Mouse (Mus musculus) liver (tissue): ENCODE measurements around the gene Lcn2.

Source experiments
- DNase-seq: peaks from one replicate; pipeline ENCODE4 v3.0.0-alpha.2; 2020; ENCODE audit warnings: mixed read lengths

Gene Lcn2

DNA sequence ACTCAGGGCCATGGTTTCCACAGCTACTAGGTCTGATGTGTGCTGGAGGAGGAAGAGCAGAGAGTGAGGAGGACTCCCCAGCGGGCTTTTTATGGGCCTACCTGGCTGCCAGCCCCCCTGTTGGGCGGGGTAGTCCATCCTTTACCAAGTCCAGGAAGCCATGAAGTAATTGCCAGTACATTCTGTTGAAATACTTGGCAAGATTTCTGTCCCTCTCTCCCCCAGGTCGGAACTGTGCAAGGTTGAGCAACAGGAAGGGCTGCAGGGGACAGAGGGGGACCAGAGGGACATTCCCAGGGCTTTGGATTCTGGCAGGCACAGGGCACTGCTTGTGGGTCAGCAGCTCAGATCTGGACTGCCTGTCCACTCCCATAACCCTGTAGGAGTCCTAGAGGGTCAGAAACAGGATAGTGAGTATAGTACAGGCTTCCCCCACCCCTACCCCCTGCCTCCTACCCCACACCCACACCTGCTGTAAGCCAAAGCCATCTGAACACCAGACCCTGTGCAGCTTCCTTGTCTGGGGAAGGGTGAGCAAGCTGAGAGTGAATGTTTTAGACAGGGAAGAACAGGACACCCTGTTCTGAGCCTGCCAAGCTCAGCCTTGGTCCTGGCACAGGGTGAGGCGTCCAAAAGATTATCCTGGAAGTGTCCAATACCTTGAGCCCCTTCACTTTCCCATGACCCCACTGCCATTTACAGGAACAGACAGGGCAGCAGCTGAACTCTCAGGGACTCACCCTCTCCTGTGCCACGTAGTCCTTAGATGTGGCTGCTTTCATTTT, at the start of gene Lcn2:
Gene Lcn2 (minus strand): TSS at position 547 of the 785 bp plus-strand sequence.
- DNase-seq: no peak

DNA sequence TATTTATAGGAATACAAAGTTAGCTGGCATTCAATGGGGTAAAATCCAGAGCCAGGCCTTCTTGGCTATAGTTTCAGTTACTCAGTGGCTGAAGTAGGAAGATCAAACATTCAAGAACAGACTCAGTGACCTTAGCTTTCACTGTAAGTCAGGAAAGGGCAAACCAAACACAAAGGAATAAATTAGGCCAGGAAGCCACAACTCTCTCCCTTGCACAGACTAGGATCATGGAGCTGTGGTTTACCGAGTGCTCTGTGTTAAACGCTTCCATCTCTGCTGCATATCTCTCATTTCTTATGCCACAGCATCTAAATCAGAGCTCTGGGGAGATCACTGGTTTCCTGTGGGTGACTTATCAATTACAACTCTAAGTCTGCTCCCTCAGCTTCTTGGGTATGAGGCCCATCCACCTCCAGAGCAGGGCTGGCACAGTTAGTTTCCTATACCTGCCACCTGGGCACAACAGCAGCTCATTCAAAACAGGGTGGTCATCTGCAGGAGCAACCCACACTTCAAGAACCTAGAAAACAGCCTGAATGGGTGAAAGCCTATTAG, 49.6 kb upstream of the Lcn2 start:
- DNase-seq: no peak

DNA sequence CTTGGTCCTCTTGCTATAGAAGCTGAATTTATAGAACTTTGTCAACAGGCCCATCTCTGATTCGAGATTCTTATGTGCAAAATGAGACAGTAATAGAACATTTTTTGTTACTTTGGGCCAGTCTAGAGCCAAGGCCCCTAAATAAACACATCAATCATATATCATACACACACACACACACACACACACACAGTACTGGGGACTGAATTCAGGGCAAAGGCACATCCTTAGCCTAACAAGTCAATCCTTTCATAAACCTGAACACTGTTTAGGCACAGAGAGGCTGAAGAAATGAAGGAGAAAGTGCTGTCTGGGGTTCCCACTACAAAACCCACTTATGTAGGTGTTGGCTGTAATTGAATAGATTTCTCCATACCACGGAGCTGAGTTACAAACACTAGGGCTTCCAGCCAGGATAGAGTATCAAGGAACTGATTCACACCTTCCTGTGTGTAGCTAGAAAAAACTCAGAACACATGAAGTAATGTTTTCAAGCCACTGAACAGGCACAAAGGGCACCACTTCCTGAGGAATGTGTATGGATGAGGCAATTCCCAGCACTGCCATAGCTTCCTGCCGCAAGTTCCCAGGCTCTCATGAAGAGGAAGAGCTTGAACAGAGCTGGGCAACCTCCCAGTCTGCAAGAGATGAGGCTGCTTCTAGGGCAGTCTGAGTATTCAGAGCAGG, 48.8 kb upstream of the Lcn2 start:
- no peak for DNase-seq

DNA sequence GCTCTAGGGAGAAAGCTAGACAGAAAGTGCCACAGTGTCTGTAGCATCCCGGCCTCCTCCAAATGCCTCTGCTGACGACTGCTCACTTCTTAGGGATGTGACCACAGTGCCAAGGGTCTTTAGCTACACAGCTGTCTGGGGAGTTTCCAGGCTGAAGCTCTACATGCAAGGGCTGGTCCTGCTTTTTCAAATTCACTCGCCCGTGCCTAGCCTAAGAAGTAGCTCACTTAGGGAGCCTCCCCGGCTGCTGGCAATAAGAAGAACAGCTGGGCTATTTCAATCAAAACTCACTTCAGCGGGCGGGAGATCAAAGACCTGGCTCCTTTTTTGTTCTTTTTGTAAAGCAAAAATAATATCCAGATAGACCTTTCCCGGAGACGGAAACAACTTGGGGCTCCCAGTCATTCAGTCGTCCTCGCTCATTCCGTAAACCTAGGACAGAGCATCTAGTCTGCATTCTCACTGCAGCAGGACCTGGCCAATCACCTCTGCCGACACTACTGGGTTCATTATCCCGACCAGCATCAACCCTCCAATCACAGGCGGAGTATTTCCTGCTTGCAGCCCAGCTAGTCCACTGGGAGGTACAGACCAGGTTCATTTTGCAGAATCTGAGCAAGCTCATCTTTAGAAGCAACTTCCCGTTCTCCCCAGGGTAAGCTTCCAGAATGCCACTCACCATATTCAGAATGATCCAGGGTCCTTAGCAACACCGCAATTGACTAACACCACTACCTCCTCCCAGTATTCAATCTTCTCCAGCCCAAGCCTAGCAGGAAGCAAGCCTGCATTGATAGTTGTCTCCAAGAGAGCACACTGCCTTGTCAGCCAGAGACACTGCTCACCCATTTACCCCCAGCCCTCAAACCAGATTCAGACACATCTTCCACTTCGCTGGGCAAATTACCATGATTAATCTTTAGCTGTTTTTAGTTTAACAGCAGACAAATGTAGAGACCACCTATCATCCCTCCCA, 42.9 kb upstream of the Lcn2 start:
- DNase-seq: peak; percentile 44

DNA sequence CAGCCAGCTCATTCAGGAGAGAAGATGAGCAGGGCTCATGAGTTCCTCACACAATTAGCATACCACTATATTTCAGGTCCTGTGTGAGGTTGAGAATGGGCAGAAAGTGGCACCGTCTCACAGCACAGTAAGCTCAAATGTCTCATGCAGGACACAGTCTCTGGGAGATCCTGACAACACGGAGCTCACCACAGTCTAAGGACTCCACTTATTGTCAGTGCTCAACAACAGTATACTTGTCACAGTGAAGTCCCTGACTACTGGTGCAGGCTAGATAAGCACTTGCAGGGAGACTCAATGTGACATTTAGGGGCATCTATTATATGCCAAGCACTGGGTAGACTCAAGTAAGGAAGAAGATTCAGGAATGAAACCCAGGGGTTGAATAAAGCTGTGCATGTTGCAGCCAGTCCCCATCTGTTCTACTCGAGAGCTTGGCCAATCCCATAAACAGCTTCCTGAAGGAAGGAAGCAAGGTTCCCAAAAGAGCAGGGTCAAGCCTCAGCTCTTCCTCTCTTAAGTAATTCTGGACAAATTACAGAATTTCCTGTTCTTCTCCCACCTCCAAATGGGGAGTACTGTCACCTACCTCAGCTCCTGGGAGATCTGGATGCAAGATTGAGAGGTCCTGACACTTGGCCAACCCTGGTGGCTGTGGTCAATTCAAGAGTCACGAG, 41.3 kb upstream of the Lcn2 start:
- no peak for DNase-seq

DNA sequence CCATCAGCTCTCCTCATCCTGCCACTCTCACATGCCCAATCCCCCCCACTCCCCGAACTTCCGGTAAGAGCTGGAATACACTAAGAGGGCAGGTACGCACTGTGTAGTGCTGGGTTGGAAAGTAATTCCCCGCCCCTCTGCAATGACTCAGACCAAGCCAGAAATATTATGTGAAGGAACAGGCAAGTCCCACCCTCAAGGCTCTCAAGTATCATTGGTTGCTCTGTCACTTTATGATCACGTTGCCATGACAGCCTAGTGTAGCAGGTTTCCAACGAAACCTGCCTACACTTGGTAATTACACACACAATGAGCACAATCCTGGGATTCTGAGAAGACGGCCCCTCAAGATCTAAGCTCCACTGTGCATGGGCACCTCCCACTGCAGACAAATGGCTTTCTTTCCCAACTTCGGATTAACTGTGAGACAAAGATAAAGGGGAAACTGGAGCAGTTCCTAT, 40.2 kb upstream of the Lcn2 start:
- DNase-seq: no peak

DNA sequence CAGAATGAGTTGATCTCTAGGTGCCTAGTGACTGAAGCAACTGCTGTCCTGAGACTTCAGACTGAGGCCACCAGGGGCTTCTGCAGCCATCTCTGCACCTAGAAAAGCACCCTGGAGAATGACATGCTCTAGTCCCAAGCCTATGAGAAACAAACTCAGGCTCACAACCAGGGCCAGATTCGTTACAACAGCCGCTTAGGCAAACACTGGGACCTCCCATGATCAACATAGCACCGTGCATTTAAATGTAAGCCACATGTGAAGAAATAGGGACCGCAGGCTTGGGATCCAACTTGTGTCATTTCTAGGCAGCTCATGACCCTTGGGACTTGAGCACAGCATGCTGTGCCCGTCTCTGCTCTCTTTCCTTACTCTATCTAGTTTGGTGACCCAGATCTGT, 39.7 kb upstream of the Lcn2 start:
- no peak for DNase-seq

DNA sequence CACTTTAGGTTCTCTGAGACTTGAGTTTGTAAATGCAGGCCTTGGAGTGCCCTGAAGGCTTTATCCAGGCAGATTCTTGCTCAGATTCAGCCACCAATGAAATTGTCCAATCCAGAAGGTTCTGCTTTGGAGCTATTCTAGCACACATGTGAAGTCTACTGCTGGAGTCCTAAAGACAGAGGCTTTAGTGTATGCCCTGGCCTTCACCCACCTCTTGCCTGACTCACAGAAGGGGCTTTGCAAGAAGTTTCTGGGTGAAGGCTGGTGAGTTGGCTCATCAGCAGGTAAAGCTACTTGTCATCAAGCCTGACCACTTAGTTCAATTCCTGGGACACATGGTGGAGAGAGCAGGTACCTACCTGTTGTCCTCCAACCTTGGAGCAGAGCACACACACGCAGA, 38.1 kb upstream of the Lcn2 start:
- no peak for DNase-seq

DNA sequence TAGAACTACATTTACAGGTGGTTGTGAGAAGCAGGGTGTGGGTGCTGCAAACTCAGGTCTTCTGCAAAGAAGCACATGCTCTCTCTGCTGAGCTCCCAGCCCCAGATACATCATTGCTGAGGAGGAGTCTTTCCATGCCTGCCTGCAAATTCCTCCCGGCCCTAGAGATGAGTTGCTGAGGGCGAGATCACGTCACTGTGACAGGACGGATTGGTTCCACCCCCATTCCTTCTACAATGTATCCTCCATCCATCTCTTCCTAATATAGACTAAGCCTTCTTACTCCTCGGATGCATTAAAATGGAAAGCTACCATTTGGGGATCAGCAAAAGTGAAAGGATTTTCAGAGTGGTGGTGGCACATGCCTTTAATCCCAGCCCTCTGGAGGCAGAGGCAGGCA, 37.5 kb upstream of the Lcn2 start:
- no peak for DNase-seq

DNA sequence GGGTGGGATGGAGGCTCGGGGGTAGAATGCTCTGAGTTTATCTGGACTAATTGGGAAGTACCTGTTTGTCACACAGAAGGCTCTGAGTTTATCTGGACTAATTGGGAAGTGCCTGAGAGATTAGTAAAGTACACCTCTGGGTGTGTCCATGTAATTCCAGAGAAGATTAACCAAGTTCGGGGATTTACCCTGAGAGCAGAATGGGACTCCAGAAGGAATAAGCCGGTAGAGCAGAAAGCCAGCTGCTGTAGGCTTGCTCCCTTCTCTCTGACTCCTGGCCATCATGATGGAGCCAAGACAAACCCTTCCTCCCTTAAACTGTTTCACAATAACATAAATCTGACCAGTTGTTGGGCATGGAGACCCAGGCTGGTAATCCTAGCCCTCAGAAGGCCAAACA, 36.7 kb upstream of the Lcn2 start:
- no peak for DNase-seq

DNA sequence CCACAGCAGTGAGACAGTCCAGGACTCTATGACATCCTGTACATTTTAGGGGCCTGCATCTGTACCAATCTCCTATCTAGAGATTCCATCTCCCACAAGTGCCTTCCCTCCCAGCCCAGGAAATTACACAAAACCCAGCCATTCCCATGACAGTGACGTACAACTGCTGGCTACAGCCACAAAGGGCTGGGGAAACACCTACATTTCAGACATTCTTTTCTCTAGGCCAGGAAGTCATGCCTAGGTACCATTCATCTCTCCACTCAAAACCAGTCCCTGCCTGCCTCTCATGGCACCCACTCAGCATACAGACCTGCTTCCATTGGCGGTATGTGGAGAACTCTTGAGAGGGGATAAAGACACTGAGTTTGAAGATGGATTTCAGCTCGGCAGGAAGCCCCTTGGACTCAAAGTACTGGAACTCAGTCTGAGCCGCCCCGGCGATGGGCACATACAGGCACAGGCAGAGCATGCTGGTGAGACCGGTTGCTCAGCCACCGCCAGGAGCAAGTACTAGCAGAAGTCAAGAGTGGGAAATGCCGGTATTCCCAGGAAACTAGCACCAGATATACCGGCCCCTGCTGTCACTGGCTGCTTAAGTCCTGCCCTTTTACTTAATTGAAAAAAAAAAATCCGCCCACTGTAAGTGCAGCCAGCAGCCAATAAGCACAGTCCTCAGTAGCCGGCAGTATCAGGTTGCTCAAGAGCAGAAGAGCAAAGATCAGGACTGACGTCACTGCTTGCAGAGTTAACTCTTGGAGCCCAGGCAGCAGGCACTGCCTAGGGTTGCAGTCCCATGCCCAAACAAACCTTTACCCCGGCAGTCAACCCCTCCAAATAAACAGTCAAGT, 35.7 kb upstream of the Lcn2 start:
- DNase-seq: peak; percentile 66

DNA sequence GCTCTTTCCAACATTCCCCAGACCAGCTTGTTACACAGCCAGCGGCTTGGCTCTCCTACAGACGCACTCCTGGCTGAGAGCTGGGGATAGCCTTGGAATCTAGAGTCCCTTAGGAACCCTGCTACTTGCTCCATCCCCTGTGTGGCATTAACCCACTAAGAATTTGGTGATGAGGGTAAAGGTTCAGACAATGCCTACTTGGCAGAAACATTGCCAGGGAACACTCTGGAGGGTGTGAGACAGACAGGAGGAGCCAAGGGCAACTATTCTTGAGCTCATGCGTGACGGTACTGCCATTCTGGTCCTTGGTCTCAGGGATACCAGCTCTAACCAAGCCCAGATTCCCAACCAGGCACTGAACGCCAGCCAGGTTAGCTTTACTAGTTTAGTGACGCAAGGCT, 33.8 kb upstream of the Lcn2 start:
- DNase-seq: no peak

DNA sequence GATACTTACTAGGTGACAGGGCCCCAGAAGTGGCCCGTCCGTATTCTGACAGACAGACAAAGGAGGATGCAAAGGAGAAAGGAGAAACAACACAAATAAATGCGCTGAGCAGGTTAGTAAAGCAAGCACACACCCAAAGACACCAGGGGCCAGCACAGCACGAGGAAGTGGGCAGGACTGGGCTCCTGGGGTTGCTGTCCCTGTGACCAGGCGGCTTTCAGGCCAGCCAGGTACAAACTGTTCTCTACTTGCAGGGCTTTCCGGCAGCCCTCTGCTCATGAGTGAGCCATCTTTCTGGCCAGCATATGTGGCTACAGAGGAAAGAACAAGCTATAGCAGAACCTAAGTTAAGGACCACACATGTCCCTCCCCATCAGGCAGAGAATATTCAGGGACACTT, 32.6 kb upstream of the Lcn2 start:
- DNase-seq: no peak

DNA sequence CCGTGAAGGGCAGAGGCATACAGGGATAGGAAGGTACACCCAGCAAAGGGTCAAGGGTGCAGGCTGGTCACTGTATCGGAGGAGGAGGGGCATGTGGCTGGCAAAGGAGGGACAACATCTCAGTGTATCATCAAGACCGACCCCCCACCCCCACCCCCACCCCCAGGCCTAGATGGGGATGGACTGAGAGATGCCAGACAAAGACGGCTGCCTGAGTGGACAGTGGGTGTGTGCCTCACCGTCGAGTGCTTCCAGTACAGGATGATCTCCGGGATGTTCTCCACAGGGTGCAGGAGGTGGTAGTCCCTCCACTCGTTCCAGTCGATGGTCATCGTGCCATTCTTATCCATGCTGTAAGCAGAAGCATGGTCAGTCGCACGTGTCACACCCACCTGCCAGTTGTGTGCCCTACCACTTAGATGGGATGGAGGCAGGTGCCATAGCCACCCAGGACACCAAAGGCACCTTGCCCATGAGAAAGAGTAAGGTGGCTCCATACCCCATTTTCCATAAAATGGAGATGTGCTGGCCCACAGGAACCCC, 32.1 kb upstream of the Lcn2 start:
- no peak for DNase-seq

DNA sequence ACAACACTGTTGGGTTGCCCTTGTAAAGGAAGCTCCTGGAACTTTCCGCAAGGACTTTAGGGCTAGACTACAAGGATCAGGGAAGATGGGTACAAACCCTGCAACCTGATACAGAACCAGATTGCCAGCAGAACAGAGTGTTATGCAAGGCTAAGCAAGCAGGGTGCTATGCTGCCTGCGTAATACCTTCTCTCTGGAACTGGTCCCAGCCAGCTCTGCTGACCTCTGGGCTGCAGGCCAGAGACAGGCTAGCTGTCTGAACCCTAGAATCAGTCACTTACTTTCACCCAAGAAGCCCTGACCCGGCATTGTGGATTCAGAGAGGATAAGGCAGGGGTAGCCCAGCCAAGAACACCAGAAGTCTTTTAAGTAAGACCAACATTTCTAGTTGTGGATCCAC, 31.3 kb upstream of the Lcn2 start:
- DNase-seq: peak; percentile 38

DNA sequence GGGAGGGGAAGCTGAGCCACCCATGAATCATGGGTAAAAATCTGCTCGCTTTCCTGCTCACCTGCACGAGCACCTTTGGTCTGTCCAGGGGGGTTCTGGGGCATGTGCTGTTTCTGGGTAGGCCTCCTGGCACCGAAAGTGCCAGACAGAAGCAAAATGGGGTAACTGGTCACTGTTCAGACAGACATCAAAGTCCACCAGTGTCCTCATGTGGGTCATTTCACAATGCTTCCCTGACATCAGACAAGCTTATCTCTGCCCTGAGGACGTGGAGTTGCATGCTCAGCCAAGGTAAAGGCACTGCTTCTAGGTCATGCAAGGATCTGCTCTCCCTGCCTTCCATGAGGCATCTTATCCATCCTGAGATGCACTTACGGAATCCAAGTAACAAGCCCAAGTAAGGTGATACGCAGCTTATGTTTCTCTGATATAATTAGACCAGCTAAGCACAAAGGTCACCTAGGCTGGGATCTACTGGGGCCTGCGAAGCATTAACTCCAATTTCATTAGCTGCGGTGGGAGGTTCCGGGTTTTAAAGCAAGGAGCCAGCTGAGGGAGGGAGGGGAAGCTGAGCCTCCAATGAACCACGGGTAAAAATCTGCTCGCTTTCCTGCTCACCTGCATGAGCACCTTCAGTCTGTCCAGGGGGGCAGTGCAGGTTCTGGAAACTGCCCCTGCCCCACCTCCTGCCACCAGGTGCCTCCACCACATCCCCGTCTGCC, 30.5 kb upstream of the Lcn2 start:
- DNase-seq: no peak

DNA sequence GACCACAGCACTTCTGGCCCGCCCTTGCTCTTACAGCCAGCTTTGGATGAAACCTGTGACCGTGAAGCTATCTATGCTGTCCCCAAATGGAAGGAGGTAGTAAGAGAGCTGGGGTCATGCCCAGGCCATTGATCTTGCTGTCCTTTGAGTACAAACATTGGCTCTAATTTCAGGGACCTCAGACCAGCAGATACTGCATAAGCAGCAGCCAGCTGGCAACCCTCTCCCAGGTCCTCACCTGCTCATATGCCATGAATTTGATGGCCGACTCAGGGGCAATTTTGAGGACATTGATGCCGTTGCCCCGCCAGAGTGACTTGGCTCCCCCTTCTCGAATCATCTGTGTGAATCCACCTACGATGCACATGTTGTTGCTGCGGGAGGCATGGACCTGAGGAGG, 29.4 kb upstream of the Lcn2 start:
- no peak for DNase-seq

DNA sequence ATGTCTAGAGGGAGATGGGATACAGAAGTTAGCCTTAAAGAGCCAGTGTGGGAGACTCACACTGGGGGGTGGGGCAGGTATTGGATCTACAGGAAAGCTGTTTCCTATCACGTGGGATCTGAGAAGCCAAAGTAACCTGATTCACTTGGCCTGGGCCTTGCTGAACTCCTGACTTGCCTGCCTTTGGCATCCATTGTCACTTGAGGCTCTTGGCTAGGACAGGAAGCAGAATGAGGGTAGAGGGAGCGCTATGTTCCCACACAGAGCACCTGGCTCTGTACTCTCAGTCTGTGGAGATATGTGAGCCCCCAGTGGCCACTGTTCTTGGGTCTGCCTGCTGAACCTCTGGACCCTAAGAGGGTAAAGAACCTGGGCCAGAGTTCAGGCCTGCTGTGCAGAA, 28.5 kb upstream of the Lcn2 start:
- DNase-seq: no peak

DNA sequence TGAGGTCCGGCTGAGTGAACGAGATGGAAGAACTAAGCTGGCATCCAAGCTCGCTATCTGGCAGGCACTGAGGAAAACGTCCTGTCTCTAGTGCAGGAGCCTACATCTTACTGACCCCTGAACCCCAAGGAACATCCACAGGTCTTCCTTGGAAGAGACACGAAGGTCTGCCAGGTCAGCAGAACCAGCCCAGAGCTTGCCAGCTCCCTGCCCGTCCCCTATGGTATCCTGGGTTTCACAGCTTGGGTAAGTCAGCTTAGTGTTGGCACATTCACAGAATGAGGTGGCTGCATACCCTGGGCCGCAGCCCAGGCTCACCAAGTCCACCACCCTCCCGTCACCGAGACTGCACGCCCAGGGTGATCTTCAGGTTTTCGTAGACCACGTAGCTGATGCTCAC, 27.7 kb upstream of the Lcn2 start:
- DNase-seq: no peak

DNA sequence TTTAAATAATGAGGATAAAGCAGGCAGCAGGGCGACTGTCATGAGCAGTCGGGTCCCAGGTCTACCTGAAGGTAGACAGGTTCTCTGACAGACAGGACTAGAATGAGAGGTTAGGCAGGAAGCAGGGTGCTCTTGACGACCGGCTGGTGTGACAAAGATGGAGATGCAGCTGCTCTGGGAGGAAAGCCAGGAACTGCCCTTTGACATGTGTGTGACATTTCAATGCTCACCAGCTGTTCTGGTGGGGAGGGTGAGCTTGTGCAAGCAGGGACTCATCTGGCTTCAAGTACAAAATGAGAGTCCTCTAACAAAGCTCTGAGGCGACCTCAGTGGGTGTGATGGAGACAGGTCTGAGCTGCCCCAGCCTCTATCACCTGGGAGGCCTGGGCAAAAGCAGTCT, 25.9 kb upstream of the Lcn2 start:
- no peak for DNase-seq
